Mouse (Mus musculus): ENCODE measurements around the gene Nkain1.

Nkain1 gene

DNA sequence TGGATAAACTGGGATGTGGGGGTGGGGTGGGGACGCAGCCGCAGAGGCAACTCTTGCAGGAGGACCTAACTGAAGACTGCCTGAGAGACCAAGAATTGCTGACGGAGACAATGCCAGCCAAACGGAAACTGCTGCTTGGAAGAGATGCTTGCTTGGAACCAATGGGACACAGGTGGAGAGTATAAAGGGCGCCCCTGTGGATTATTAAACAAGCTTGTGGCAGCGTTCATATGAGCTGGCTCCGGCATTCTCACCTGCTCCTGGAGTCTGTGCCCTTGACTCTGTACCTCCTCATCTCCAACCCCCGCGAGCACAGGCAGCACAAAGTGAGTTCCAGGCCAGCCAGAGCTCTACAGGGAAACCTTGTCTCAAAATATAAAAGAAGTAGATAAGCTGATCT is 23.5 kb downstream of the Nkain1 start:
- DNase-seq (ENCODE audit: low read depth, low spot score) = no peak

DNA sequence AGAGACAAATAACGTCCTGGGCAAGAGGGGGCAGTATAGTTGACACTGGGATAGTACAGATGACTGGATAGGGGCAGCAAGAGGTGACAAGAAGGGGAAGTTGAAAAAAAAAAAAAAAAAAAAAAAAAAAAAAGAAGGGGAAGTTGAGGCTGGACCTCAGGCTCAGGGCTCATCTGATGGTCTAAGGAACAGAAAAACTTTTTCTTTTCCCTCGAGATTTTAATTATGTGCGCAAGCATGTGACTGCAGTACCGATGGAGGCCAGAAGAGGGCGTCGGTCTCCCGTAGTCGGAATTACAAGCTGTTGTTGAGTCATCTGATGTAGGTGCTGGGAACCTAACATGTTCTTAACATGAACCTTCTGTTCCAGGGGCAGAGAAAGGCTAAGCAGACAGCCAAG is 24.8 kb downstream of the Nkain1 start:
- no peak for DNase-seq (ENCODE audit: low read depth, low spot score)

DNA sequence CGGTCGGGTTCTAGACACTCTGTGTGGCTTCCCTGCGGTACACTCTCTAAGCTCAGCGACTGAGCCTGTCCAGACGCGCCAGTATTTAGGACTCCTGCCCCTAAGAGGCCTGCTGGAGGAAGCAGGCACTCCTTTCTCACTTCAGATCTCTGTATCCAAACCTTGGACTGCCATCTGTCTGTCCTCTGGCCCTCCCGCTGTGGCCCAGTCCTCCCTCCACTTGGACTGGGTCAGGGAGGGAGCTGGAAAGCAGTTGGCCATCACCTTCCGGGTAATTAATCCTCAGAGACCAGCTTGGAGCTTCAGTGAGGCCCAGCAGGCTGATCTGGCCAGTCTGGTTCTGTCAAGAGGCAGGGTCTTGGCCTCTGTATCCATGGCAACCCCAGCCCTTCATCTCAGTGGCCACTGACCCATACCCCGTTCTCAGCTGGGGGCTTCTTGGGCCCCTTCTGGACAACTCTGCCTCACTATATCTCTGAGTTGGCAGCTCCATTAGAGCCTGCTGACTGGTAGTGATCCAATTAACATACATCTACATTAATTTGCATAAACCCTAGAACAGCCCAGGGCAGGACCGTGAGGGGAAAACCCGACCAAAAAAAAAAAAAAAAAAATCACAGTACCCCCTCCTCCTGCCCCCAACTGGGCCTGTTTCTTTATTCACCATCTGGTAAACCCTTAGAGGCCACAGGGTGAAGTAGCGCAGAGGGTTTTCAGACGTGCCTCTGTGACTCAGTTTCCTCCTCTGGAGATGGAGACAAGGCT is 27.0 kb downstream of the Nkain1 start:
- DNase-seq (ENCODE audit: low read depth, low spot score) = no peak

DNA sequence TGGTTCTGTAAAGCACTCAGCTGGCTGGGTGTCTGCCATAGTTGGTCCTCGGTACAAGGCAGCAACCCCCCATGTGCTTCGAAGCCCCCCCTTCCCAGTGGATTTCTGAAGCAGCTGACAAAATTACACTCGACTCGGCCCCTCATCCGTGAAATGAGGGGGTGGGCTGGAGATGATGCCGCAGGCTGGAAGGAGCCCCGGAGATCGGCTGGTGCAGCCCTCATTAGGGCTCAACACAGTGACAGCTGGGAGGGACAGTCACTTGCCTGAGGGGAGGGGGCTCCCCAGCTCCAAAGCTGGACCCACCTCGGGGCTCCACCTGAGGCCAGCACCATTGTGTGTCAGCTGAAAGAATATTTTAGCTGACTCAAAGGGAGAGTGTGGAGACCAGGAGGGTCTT is 29.6 kb downstream of the Nkain1 start:
- DNase-seq (ENCODE audit: low read depth, low spot score) = no peak

DNA sequence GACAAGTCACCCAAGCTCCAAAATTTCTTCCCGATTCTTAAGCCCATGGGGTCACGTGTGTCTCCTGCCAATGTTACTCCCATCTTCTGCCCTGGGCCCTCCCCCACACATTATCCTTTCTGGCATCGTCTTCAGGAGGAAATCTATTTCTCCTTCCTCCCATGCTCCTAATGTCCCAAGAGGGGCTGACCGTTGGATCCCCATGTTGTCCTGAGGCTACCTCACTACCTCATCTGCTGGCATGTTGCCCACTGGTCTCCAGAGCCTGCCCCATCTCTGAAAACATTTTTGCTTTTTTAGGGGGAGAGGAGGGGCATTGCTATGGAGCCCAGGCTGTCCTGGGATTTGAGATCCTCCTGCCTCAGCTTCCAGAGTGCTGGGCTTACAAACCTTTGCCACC is 30.9 kb downstream of the Nkain1 start:
- no peak for DNase-seq (ENCODE audit: low read depth, low spot score)

DNA sequence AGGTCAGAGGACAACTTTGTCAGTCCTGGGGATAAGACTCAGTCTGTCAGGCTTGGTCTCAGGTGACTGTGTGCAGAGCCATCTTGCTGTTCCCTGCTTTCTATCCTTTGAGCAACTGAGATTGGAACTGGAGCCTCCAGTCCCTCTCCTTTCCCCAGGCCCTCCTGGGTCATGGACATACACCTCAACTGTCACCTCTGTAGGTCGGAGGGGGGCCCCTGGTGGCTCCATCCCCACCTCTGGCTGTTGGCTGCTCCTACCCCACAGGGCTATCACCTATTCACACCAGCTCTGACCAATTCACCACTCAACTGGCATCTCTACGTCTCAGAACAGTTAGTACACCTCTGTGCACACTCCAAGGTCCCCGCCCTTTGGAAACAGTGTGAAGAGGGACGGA is 33.1 kb downstream of the Nkain1 start:
- no peak for DNase-seq (ENCODE audit: low read depth, low spot score)

DNA sequence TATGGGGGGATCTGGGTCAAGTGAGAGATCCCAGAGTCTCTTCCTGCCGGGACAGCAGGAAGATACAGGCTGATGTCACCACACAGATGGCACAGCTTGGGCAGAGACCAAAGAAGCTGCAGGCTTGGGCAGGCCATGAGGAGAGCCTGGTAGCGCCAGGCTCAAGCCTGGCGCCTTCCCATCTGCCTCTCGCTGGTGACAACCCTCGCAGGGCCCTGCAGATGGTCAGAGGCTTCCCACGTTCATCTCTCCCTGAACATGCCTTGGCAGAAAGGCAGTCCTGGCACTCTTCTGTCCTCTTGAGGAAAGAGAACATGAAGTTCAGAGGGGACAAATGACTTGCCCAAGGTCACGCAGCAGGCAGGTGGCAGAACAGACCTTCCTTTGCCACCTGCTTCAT is 34.3 kb downstream of the Nkain1 start:
- DNase-seq (ENCODE audit: low read depth, low spot score) = no peak

DNA sequence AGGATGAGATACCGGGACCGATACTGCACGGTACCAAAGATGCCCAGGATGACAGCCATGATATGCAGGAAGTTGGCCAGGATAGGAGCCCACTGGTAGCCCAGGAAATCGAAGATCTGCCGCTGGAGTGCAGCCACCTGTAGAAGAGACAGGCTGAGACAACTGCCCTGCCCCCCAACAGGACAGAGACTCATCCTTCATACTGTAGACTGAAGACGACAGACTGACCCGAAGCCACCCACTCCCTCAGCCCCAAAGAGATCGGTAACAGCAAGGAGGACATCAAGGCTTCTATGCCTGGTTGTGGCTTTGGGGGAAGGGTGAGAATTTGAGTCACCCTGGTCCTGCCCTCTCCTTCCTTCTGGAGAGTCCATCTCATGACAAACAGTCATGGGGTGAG is 34.9 kb downstream of the Nkain1 start:
- no peak for DNase-seq (ENCODE audit: low read depth, low spot score)

DNA sequence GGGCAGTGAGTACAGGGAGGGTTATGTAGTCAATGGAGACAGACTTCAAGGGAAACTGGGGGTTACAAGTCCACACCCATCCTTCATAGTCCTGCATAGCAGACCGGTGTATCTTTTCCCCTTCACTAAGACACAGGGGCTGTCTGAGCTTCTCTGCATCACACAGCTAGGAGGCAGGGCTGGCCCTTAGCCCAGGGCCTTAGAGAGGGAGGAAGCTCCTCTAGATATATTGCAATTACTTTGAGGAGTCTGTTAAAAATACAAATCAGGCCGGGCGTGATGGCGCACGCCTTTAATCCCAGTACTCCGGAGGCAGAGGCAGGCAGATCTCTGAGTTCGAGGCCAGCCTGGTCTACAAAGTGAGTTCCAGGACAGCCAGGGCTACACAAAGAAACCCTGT is 36.6 kb downstream of the Nkain1 start:
- no peak for DNase-seq (ENCODE audit: low read depth, low spot score)

DNA sequence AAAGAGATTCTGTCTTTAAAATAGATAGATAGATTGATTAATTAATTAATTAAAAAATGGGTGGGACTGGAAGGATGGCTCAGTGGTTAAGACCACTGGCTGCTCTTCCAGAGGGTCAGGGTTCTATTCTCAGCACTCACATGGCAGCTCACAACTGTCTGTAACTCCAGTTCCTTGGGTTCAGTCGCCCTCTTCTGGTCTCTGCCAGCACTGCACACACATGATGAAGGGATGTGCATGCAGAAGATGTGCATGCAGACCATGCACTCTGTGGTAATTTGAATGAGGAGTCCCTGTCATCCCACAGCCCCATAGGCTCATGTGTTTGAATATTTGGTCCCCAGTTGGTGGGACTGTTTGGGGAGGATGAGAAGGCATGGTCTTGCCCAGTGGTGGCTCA is 38.2 kb downstream of the Nkain1 start:
- DNase-seq (ENCODE audit: low read depth, low spot score) = no peak

DNA sequence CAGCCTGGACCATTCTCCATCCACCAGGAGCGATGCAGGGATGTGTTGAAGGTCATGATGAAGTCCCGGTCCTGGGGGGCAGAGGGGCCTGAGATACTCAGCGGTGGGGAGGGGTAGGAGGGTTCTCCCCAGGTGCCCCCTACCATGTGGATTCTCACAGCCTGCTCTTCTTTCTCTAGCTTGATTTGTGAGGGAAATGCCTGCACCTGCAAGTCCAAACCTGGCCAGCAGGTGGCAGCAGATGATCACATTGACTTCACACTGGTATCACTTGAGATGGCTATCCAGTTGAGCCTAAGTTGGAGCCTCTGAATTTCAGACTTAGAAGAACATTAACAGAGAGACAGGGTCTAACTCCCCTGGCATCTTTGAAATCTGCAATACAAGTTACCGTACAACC is 40.0 kb downstream of the Nkain1 start:
- DNase-seq (ENCODE audit: low read depth, low spot score) = peak; percentile 79

DNA sequence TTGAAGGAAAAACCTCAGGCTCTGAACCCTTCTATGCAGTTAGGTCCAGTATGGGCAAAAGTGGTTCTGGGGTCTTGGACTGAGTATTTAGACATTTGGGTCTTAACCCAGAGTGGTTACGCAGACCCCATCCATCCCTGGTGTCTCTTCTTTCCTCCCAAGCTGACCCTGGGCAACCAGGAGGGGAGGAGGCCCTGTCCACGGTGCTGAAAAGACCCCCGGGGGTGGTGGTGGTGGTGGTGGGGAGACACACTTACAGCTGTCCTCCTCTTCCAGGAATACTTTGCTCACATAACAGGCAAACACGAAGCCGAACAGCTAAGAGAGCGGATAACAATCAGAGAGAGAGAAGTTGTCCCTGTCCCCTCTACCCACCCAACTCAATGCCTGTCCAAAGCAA is 41.6 kb downstream of the Nkain1 start:
- DNase-seq (ENCODE audit: low read depth, low spot score) = no peak

DNA sequence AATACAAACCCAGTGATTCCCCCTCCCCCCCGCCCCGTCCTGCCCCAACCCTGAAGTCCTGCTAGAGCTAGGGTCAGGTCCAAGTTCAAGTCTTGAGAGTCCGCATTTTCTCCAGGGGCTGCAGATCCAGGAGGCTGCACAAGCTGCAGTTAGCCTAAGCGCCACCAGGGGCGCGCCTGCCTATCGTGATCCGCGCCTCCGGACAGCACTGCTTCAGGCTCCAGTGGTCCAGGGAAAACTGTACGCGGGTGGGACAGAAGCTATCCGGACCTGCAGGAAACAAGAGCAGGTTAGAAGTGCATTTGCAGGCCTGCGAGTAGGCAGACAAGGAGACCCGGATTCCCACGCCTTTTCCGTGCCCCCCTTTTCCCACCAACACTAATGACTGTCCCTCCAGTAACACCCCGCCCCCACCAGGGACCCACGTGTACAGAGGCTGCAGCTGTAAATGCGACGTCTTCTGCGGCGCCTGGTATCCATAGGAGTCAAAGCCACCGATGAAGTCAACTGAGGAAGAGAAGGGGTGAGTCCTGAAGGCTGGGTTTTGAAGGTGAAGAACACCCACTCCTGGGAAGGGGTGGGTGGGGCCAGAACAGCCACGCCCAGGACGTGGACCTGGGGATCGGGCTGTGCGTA is 42.2 kb downstream of the Nkain1 start:
- DNase-seq (ENCODE audit: low read depth, low spot score) = no peak

DNA sequence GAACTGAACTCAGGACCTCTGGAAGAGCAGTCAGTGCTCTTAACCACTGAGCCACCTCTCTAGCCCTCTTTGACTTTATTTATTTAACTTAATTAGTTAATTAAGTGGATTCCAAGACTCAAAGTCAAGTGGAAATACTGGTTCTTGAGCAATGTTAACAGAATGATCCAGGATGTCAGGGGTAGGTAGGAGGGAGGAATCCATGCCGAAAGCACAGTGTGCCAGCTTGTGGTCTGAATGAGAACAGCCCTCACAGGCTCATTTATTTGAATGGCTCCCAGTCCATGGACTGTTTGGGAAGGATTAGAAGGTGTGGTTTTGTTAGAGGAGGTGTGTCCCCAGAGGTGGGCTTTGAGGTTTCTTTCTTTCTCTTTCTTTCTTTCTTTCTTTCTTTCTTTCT is 46.2 kb downstream of the Nkain1 start:
- no peak for DNase-seq (ENCODE audit: low read depth, low spot score)

DNA sequence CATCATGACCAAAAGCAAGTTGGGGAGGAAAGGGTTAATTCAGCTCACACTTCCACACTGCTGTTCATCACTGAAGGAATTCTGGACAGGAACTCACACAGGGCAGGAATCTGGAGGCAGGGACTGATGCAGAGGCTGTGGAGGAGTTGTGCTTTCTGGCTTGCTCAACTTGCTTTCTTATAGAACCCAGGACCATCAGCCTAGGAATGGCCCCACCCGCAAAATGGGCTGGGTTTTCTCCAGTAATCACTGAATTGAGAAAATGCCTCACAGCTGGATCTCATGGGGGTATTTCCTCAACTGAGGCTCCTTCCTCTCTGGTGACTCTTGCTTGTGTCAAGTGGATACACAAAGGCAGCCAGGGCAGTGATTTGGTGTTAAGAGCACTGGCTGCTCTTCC is 48.9 kb downstream of the Nkain1 start:
- DNase-seq (ENCODE audit: low read depth, low spot score) = no peak

DNA sequence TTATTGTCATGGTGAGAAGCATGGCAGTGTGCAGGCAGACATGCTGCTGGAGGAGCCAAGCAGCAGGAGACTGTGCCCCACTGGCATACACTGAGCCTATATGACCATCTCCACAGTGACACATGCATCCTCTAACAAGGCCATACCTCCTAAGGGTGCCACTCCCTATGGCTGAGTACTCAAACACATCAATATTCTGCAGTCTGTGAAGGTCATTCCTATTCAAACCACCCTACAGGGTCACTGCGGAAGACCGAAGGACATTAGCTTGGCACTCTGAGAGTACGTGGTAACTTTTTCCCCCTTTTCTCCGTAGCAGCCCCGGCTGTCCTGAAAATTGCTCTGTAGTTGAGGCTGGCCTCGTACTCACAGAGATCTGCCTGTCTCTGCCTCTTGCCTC is 52.5 kb downstream of the Nkain1 start:
- DNase-seq (ENCODE audit: low read depth, low spot score) = no peak

DNA sequence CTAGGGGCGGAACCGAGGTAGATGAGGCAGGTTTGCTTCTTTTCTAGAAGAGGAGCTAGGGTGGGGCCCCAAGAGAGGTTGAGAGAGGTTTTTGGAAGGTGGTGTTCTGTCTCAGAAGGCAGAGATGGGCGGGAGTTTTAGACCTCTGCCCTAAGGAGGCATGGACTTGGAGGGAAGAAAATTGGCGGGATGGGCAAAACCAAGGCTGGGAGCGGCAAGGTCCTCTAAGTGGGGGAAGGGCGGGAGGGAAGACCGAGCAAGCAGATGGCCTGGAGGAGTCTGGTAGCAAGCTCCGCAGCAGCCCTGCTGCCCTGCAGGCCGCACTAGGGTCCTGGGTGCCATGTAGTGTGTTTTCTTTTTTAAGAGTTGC is 53.5 kb downstream of the Nkain1 start:
- no peak for DNase-seq (ENCODE audit: low read depth, low spot score)

DNA sequence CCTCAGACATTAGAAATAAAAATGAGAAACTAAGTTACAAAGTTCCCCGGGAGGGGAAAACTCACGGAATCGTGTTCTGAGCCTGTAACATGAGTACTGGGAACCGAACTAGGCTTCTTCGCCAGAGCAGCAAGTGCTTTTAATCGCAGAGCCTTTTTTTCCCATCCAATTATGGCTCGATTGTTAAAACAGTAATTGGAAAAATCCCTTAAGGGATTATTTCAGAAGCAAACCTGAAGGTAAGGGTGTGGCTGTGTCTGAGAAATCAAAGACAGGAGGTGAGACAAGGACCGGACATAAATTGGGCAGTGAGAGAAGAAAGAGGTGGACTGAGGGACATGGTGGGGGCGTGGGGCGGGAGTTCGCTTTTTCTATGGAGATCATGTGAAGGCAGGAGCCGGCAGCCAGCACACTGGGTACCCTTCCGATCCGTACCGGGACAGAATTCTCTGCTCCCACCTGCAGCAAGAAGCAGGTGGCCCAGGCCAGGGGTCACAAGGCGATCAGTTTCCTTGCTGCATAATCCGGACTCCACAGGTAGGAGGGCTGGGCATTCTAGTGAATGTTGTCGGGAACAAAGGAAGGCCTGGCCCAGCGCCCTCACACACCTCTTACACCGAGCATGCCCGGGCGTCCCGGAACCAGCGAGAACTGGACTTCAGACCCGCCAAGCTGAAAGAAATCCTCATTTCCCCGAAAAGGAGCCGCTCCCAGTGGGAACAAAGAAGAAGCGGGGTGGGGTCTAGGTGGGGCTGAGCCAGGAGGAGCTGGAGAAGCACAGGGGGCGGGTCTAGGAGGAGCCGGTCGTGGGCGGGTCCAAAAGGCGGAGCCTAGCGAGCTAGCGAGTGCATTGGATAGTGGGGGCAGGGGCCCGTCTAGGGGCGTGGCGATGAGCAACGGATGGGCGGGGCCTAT is 54.1 kb downstream of the Nkain1 start:
- DNase-seq (ENCODE audit: low read depth, low spot score) = peak; percentile 63

DNA sequence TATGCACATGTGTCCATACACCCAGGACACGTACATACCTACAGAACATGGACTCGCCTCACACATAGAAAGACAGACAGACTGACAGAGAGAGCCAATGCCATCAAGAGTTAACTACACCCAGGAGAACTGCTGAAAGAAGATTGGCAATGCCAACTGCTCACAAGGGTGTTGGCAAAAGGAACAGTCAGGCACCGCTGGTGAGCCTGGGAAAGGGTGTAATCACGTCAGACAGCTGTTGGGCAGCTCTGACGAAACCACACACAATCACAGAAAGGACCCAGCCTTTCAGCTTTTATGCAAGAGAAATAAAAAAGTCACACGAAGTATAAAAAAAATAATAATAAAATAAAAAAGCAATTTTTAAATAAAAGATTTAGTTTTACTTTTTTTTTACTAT is 57.5 kb downstream of the Nkain1 start:
- DNase-seq (ENCODE audit: low read depth, low spot score) = no peak

All from skeletal muscle tissue, adult 2 months (tissue).